Mouse (Mus musculus) fibroblast of lung, adult 2 months (primary cell): ENCODE measurements around the gene Hmga2.
"Not testable (repeated sequence)": the region's sequence is repeated elsewhere in the genome, so short reads cannot be mapped to it uniquely, and the experiment has no call there.

Experiments used
- DNase-seq: peaks from one replicate; pipeline ENCODE4 v3.0.0-alpha.2; 2011; ENCODE audit warnings: low read depth

Hmga2 gene

DNA sequence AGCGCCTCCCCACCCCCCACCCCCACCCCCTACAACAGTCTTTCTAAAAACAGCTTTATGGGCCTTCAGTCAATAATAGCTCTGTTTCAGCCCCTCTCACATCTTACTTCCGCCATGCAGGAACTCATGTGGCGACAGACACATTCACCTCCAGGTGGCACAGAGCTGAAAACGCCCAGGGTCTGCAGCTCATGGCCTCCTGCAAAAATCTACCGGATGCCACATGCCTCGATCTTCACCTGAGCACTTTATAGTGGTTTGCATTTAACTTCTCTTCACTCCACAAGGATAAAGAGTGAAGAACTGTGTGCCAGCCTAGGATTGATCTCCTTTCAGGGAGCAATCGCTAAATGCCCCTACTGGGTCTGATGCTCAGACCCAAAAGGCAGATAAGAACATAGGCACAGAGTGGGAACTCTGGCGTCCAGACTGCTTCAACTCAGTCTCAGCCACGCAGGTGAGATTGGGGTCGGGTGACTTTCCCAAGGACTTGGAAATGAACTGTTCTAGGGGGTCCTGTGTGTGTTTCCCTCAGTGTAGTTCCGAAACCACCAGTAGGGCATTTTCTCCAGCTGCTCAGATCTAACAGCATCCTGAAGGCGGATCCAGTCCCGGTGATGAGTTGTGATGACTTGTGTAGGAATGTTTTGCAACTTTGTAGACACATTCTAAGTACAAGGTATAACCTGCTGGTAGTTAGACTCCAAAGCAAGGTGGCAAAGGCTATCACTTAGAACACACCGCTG is 84.1 kb downstream of the Hmga2 start:
- DNase-seq, result no peak

DNA sequence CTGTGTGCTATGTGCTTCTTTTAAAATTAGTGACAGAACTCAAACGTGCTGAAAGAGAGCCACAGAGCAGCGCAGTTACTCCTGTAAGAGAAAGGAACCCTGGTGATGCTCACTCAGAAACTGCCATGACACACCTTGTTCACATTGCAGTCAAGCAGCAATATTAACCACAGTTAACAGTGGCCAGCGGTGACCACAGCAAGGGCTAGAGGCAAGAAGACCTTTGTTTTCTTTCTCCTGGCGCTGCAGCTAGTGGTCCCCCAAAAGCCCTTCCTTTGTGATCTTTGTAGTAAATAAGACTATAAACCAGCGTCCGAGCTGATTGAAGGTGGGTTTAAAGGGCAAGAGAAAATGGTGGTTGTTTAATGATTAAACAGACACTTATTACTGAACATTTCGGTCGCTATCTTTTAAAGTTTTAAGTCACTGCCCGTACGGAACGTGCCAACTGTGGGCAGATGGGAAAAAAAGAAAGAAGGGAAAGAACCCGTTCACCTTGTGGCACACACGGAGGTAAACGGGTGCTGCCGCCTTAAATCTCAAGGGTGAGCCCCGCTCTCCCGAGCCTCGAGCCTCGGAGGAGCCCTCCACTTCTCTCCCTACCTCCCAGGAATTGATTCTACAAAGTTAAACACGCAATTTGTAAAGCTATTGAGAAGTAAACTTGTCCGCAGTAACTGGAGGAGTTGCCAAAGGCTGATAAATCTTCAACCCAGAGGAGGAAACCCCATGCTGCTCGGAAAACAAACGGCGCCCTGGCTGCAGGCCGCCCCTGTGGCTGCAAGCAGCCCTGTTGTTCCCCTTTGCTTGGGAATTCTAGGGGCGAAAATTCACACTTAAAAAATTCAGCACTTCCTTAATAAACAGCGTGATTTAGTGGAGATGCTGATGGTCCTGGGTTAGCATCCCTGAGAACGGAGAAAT is 85.1 kb downstream of the Hmga2 start:
- no peak for DNase-seq

DNA sequence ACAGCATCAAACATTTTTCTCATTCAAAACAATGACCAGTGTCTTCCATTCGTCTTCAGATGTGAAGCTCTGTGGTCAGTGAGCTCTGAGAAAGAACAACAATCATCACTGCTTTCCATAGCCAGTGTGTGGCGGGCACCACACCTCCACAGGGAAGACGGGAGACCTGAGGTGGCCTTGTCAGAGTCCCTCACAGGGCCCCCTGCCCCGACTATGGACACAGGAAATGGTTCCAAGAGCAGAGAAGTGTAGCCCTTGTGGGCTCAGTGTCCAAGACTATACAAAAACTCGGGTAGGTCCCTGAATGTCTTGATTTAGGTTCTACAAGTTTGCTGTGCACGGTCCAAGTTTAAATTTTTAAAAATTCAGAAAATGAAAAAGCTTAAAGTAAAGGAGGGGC is 86.6 kb downstream of the Hmga2 start:
- DNase-seq, result no peak

DNA sequence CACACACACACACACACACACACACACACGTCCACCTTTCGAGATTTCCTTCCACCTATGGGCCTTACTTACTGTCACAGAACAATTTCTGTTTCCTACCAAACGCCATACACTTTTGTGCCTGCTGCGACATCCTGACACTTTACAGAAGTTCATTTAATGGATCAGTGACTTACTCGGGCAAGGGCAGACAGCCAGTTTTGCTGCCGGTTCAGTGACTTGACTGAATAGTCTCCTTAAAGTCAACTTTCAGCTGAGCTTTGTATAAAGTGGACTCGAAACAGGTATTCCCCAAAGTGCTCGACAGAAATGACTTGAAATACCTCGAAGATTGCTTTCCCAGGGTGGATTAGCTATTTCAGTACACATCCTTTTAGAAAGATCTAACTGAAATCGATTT is 87.3 kb downstream of the Hmga2 start:
- no peak for DNase-seq

DNA sequence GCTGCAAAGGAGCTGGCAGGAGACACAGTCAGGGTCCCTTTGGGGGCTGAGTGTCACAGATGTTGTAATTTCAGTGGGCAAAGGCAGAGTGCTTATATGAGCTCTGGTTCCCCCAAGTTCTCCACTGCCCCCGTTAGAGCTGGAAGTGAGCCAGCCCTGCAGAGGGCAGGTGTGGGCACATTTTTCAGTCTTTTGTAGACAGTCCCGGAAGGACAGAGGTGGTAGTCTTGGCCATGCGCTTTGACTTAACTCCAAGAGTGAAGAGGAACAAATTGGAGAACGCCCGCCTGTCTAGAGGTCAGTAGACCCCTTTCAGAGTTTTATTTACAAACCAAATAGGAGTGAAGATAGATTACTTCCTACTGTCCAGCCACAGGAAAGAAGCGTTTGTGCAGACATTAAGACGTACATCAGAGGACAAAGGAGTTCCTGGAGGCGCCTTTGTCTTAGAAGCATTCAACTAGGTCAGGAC is 87.8 kb downstream of the Hmga2 start:
- DNase-seq, result no peak

DNA sequence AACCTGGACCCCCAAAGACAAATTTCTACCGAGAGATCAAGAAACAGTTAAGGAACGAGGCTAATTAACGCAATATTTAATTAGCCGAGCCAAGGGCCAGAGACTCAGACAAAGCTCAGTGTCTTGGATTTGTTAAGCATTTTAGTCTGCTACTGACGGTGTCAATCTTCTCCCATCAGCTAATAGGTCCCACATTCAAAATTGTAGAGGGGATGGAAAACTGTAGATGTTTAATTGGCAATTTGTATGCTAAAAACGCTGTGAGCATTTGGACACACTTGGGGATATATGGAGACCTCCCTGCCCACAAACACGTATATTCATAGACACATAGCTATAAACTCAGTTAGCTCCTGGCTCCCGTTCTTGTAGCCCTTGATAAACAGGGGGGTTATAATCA is 89.2 kb downstream of the Hmga2 start:
- no peak for DNase-seq

DNA sequence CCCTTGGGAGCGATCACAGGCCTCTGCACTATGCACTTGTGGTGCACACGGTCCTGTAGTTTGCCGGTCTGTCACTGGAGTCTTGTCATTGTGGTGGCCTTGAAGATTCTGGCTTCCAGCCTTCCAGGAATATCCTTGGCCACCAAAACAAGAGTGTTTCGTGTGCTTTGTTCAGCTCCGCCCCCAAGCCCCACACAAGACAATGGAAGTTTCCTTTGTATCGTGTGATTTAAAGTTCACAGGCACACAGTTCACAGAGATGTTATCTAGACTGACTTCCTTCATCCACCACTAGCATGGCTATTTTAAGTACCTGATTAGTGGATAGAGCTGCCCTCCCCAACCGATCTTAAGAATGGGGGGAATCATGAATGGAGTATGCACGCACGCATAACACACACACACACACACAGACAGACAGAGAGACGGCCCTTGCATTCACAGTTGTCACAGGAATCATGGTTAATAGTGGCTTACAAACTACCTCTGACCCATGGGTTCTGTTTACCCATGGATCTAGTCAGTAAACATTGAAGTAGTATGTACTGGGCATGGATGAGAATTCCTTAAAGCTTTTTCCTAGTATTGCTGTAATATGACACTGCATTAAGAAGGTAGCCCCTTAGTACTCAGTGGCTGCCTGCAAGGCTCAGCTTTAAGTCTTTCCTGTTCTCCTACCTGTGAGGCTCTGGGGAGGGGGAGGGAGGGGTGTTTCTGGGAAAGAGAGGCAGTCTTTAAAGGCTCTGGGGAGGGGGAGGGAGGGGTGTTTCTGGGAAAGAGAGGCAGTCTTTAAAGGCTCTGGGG is 91.3 kb downstream of the Hmga2 start:
- DNase-seq, result no peak

DNA sequence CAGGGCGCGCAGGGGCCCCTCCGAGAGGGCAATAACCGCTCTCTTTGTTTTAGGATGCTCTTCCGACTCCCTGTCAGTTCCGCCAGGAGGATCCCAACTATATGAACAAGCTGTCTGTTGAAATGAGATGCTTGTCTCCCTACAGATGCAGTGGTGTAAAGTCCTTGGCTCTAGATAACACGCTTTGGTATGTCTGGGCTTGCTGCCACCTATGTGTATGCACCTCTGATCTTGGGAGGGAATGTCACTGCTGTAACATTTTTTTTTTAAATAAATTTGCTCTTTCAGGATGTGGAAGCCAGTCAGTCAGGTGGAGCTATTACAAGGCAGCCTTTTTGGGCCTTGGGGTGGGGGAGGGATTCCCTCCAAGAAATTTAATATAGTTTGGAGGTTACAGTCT is 92.2 kb downstream of the Hmga2 start:
- DNase-seq, result no peak

DNA sequence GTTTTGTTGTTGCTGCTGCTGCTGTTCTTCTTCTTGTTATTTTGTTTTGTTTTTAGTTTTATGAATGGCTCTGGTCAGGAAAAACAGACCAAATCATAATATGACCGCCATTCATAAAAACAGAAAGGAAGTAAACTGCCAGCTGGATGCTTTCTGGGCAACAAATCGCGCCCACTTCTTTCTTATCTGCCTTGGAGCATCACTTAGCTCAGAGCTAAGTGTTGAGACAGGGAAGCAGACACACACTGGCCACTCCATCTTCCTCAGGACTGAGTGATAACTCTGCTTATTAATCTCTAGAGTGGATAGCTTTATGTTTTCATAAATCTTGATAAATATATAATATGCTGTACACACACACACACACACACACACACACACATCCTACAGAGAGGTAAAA is 98.5 kb downstream of the Hmga2 start:
- no peak for DNase-seq

DNA sequence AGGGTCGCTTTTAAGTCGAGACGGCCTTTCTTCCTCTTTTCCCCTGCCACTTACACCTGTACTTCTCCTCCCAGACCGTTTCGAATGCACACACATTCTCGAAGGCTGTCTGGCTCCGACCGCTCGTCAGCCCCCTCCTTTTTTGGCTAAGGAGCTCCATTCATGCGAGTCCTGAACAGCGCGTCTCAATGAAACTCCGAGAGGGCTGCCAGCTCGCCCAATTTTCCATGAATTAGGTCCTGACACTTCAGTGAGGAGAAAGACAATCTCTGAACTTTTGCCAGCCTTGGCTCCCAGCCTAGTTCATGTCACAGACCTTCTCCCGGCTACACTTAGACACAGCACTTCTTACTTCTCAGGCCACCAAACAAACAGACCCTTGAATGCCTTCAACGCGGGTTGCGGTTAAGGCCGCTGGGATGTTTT is 98.9 kb downstream of the Hmga2 start:
- DNase-seq, result peak; percentile 97

DNA sequence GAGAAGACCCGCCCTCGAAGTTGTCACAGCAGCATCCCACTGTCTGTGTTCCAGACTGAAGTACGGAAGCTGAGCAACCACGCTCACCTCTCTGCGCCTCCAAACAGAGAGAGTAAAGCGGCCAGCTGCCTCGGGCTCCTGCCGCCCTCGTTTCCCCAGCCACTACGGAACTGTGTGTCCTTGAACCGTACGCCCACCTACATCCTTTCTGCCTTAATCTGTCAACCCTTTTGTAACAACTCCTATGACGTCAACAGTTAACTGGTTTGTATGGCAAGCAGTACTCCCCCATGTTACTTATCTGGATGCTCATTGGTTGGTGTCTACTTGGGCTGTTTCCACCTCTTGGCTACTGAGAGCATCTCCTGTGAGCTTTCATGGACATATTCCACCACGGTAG is 100.8 kb downstream of the Hmga2 start:
- no peak for DNase-seq

DNA sequence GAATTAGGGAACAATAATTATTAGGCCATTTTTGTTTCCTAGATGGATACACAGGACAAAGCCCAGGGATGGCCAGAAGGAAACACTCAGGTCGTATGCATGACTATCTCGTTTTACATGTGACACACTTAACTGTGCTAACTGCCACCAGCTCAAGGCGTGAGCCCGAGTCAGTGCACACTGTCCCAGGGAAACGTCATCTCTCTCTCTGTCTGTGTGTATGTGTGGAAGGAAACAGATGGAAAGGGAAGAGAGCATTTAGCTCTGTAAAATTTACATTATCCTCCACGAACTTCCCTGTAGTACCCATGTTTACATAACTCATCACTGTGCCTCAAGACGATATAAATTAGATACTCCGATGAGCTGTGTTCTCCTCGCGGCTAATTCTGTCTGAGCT is 105.1 kb downstream of the Hmga2 start:
- DNase-seq, result no peak

DNA sequence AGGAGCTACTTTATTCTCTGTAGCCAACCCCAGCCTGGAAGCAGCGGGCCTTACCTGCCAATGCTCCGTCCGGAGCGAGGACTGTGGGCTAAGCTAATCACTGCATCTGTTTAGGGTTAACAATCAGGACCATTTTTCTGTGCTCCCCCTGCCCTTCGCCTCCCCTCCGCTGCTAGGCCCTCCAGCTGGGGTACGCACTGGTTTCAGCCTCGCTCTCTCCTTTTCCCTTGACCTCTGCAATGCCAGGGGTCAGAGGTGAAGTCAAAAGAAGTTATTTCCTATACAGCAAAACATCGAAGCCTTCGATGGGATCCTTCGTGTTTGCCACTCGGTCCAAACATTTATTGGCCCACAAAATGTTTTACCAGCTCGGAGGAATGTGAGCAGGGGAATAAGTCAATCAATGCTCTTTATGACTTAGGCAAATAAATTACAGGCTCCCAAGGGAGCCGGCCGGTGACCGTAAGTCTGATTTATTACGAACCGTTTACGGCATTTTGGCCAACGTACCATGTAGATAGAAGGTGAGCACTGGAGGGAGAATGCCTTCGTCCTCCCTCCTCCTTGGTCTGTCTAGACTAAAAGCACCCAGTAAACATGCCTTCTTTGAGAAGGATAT is 107.0 kb downstream of the Hmga2 start:
- DNase-seq, result no peak

DNA sequence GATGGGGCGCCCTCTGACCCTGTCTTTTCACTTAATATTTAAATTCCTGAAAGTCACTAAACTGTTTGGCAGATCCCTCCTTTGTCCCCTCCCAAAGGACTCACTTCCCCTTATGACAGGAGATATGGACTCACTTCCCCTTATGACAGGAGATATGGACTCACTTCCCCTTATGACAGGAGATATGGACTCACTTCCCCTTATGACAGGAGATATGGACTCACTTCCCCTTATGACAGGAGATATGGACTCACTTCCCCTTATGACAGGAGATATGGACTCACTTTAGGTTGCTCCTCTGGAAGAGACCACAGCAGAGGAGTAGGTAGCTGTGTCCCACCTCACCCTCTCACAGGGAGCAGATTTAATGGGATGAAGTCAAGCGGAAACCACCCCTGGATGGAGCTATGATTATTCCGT is 110.1 kb downstream of the Hmga2 start:
- DNase-seq, result not testable (repeated sequence)

DNA sequence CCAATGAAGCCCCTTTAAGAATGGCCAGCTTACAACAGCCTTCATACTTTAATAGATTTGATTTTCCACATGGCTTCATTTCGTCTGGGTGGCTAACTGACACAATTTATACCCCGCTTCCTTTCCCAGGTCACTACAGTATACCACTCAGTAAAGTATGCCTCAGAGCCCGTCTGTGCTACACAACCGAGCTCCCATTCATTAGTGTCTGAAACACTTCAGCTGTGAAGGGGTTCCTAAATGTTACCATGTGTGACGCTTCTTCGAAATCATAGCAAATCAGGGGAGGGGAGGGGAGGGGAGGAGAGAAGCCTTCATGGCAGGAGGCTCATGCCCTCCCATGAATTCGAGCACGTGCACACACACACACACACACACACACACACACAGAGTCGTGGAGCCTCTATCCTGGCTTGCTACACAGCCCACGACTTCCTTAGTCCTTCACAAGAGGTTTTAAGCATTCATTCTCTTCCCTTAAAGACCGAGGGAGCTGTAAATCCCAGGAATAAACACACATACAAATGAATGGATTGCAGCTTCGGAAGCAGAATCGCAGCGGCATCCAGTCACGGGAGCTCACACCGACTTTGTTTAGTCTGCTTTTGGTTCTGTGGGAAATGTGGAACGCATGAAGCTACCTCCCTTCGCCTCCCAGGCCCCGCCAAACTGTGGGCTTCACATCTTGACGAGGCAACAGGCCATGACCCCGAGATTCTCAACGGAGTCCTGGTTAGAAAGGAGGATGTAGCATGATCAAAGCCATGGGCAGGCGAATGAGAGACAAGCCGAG is 110.7 kb downstream of the Hmga2 start:
- peak; percentile 32 for DNase-seq

DNA sequence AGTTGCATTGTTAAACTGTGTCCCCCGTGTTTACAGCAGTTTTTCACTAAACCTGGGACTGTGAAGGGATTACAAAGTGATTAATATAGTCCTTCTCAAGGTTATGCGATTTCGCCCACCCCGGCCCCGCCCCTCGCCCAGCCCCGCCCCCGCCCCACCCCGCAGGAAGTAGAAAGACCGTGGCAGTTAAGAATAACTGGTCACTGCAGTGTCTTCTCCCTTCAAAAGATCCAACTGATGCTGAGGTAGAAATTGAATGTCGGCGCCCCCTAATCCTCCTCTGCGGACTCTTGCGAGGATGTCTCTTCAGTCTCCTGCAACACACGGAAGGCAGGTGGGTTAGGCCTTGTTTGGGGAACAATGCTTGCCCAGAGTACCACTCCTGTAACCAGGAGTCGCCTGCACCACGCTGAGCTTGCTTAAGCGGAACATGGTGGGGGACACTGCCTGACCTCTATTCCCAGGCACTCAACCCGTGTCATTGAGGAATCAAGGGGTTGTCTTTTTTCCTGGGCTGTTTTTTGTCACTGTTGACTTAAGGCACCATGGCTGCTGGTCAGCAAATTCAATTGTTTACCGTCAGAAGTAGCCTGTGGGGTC is 112.2 kb downstream of the Hmga2 start:
- no peak for DNase-seq

DNA sequence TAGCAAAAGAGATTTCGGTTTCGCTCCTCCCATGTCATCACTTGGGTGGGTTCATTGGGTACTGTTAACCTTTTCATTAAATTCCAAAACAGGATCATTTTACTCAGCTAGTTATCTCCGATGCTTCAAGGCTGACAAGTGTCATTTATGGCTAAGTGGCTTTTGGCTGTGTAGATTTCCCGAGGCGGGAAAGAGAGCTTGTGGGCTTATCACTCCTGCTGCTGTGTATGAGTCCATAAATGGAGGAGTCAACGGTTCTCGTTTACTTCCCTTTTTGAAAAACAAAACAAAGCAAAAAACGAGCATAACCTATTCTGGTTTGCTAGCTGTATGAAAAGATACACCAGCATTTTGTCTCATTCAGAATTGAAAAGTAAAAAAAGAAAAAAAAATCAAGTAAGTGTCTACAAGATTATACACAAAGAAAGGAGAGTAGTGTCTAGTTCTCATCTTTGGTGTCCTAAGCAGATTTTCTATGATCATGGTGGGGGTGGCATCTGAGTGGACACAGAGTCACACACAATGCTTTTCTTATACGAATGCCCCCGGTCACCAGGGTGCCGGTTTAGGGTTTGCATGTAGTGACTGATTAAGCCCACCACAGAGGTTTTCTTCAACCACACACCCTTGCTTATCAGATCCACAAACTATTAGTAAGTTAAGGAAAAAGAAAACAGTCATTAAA is 112.8 kb downstream of the Hmga2 start:
- not testable (repeated sequence) for DNase-seq

DNA sequence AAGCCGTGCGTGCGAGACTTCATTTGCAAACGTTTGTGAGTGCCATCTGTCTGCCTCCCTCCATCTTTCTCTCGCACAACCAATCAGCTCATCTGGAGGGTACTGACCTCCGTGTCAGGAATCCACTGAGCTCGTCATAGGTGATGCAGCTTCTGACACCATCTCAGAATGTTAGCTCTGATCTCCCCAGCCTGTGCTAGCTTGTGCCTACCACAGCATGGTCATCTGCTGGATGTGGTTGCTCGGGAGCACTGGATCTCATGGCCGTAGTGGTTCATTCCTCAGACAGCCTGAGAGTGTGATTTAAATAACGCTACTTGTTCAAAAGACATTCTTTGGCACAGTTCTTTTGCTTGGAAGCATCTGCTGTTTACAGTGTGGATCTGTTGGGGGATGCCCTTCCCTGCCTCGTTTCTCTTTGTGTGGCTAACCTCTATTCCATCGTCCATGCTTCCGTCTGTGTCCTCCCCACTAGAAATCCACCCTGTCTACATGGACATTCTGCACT is 121.7 kb downstream of the Hmga2 start:
- no peak for DNase-seq

DNA sequence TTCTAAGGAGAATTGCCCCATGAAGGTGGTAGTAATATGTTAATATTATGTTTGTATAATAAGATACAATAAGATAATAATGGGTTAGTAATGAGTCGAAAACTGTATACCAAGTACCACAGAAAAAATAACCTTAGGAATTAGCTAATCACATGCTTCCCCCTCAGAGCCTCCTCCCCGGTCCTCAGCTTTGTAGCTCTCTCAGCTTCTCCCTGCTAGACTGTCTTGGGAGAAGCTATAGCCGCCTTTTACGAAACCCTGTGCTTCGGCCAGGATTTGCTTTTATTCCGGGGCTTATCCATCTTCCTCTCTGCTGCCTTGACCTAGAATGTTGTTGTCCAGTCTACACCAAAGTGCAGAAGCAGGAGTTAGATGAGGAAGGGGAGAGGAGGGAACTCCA is 130.9 kb downstream of the Hmga2 start:
- no peak for DNase-seq
